Mouse (Mus musculus) monocyte, adult 2 months (primary cell): ENCODE measurements around the gene Ercc6.

ENCODE experiments used
- DNase-seq, 2 experiments: peaks; one replicate each; pipeline ENCODE4 v3.0.0; 2022; ENCODE audit warnings: low spot score in 2 of 2, low read depth in 1 of 2

Gene Ercc6

GRCm38 (mm10) chr14:32518543-32518942 lies 5.2 kb downstream of the Ercc6 start:
- no peak for DNase-seq

- no peak for DNase-seq
Measured at GRCm38 (mm10) chr14:32520400-32520926, 7.1 kb downstream of the Ercc6 start.

- DNase-seq: no peak
Measured at GRCm38 (mm10) chr14:32522336-32522735, 9.0 kb downstream of the Ercc6 start.

DNA sequence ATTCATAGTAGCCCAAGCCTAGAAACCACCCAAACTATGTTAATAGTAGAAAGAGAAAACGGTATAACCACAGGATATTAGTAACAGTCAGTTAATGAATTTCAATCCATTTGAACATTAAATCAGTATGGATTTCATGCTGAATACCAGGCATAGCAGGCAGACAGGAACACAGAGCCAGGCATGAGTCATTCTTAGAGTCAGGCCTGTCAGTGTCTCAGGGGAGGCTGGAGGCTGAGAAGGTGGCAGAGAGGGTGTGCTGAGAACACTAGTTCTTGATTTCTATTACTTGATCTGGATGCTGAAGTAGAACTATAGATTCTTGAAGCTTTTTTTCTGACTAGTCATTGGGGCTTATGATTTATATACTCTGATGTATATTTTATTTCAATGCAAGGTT lies 10.8 kb downstream of the Ercc6 start:
- DNase-seq: no peak

DNA sequence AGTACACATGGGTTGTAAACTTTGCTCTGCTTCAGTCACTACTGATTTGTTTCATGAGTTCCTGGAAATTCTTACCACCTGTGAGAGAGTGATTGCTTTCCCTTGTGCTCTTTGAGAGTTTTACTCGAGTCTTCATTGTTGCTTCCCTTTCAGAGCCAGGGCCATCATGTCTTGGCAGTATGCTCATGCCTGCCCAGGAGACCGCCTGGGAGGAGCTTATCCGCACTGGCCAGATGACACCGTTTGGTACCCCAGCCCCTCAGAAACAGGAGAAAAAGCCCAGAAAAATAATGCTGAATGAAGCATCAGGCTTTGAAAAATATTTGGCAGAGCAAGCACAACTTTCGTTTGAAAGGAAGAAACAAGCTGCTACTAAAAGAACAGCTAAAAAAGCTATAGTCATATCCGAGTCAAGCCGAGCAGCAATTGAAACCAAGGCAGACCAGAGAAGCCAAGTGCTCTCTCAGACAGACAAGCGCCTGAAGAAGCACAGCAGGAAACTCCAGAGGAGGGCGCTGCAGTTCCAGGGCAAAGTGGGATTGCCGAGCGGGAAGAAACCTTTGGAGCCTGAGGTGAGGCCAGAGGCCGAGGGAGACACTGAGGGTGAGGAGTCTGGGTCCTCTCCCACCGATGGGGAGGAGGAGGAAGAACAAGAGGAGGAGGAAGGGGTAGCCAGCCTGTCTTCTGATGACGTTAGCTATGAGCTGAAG lies 12.8 kb downstream of the Ercc6 start:
- DNase-seq: no peak

DNA sequence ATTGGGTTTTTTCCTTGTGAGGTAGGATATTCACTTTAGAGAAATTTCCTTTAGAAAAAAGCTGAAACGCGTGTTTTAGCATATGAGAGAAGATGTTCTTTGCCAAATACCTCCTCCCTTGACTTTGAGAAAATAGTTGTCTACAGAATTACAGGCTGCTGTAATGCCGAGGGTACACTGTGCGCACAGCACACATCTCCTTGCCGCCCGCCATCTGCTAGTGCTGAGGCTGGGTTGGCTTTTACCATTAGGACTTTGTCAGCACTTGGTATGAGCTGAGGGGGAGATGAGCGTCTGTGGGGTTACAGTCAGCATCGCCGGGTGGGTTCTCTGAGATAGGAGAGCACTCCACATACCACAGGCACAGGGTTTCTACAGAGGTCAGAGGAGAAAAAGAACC lies 13.9 kb downstream of the Ercc6 start:
- no peak for DNase-seq

GRCm38 (mm10) chr14:32529036-32529435 lies 15.7 kb downstream of the Ercc6 start:
- no peak for DNase-seq

GRCm38 (mm10) chr14:32530896-32531295 lies 17.6 kb downstream of the Ercc6 start:
- no peak for DNase-seq

DNA sequence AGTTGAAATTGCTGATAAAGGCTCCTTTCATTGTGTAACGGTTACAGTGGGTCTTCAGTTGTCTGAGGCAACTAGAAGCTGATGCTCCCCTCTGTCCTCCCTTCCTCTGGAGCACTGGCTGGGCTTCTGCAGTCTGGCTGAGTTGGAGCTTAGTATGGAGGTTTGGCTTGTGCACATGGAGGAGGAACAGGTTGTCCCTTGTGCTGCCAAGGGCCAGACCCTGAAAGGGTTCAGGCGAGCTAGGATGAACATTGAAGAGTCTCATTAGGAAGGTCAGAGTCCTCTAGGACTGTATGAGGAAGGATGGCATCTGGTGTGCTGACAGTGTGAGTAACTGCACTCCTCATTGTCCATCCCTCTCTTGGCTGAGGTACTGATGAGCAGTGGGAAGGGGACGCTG lies 18.1 kb downstream of the Ercc6 start:
- no peak for DNase-seq

GRCm38 (mm10) chr14:32532381-32533147 lies 19.2 kb downstream of the Ercc6 start:
- DNase-seq: no peak

DNA sequence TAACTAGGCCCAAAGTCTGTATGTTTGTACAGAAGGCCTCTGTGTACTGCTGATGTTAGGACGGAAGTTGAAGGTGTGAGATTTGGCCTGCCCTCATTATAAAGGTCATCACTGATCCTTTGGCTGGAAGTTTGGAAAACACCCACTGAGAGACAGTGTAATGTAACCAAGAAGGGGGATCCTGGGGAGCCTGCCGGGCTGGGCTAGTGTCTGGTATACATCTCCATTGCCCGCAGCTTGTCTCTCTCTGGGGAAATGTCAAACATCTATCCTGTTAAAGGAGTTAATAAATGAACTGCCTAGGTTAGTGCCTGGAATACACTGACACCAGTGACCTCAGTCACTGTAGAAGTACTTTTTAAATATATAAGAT lies 19.8 kb downstream of the Ercc6 start:
- no peak for DNase-seq

GRCm38 (mm10) chr14:32533656-32534055 lies 20.3 kb downstream of the Ercc6 start:
- DNase-seq: no peak

DNA sequence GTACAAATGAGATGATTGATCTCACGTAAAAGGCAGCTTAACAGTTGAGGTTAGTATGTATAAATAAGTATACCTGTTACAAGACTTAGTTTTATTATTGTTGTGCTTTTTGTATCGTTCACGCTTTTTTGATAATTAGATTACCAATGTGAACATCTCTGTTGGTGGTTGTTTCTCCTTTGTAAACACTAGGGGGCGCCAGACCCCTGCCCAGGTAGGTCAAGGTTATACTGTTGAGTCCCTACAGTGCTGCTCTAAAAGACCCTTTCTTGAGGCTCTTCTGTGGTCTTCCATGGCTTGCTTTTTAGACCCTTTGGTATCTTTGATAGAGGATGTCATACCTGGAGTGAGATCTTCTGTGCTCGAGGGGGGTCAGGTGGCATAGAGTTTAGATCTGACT lies 20.8 kb downstream of the Ercc6 start:
- DNase-seq: no peak

- no peak for DNase-seq
Measured at GRCm38 (mm10) chr14:32536763-32537162, 23.4 kb downstream of the Ercc6 start.

DNA sequence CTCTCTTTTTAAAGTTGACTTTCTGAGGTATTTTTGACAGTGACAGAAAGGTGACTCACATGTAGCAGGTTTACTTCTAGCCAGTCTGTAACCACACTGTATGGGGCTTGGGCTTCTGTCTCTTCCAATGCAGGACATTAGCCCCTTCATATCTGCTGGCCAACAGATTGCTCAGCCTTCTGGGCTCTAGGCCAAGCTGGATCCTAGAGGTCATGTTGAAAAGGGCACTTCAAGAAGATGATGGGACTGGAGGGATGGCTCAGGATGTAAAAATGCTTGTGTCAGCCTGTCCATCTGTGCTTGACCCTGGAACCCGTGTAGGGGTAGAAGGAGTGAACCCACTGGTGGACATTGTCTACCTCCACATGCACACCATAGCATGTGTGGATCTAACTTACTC lies 24.8 kb downstream of the Ercc6 start:
- DNase-seq: no peak

DNA sequence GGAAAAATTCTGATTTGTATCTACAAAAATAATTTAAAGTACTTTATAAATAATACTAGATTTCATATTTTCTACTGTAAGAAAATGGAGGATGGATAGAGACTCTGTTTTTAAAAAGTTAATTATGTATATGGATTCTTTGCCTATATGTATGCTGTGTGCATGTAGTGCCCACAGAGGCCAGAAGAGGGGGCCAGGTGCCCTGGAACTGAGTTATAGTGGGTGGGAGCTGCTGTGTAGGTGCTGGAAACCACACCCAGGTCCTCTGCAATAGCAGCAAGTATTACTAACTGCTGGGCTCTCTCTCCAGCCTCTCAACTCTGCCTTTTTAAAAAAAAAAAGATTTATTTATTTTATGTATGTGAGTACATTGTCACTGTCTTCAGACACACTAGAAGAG lies 29.8 kb downstream of the Ercc6 start:
- DNase-seq: no peak

GRCm38 (mm10) chr14:32546676-32547075 lies 33.4 kb downstream of the Ercc6 start:
- no peak for DNase-seq

DNA sequence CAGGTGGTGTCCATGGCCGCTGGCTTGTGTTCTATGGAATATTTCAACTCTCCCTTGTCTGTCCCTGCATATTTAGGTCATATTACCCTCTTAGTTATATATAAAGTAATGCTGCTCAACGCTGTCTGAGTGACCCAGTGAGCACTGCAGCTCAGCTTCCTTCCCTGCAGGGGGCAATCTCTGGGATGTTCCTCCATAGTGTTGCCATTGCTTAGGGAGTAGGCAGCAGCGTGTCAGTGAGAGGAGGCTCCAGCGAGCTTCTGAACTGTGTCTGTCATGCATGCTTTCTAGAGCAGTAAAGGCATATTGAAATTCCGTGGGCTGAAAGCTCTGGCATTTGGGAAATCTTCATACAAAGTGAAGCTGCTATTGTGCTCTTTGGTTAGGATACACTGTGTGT lies 38.5 kb downstream of the Ercc6 start:
- DNase-seq: no peak

GRCm38 (mm10) chr14:32553198-32553903 lies 40.0 kb downstream of the Ercc6 start:
- no peak for DNase-seq

- no peak for DNase-seq
Measured at GRCm38 (mm10) chr14:32554860-32555526, 41.7 kb downstream of the Ercc6 start.

GRCm38 (mm10) chr14:32561428-32561827 lies 48.1 kb downstream of the Ercc6 start:
- DNase-seq: no peak
